Mouse (Mus musculus): ENCODE measurements around the gene Srsf10.

The Srsf10 gene

GRCm38 (mm10) chr4:135884531-135884930, 29.0 kb downstream of the Srsf10 start:
- no peak for DNase-seq (ENCODE audit: inconsistent ontology term)

- DNase-seq (ENCODE audit: inconsistent ontology term): no peak
Observed at GRCm38 (mm10) chr4:135885676-135886075, 30.1 kb downstream of the Srsf10 start.

- no peak for DNase-seq (ENCODE audit: inconsistent ontology term)
Observed at GRCm38 (mm10) chr4:135886184-135886583, 30.6 kb downstream of the Srsf10 start.

- no peak for DNase-seq (ENCODE audit: inconsistent ontology term)
Observed at GRCm38 (mm10) chr4:135888448-135889057, 33.0 kb downstream of the Srsf10 start.

GRCm38 (mm10) chr4:135889146-135889883, 33.8 kb downstream of the Srsf10 start:
- no peak for DNase-seq (ENCODE audit: inconsistent ontology term)

- peak; percentile 74 for DNase-seq (ENCODE audit: inconsistent ontology term)
Observed at GRCm38 (mm10) chr4:135889884-135890283, 34.3 kb downstream of the Srsf10 start.

- DNase-seq (ENCODE audit: inconsistent ontology term): no peak
Observed at GRCm38 (mm10) chr4:135891539-135891938, 36.0 kb downstream of the Srsf10 start.

GRCm38 (mm10) chr4:135892884-135893283, 37.3 kb downstream of the Srsf10 start:
- peak; percentile 6 for DNase-seq (ENCODE audit: inconsistent ontology term)

GRCm38 (mm10) chr4:135895071-135895571, 39.6 kb downstream of the Srsf10 start, which contains the start of gene Cnr2:
Cnr2 (plus strand) TSS chr4:135895394.
- no peak for DNase-seq (ENCODE audit: inconsistent ontology term)

GRCm38 (mm10) chr4:135896157-135896556, 40.6 kb downstream of the Srsf10 start:
- DNase-seq (ENCODE audit: inconsistent ontology term): no peak

- no peak for DNase-seq (ENCODE audit: inconsistent ontology term)
Observed at GRCm38 (mm10) chr4:135898380-135899049, 43.0 kb downstream of the Srsf10 start.

- DNase-seq (ENCODE audit: inconsistent ontology term): no peak
Observed at GRCm38 (mm10) chr4:135899050-135899448, 43.5 kb downstream of the Srsf10 start.

- no peak for DNase-seq (ENCODE audit: inconsistent ontology term)
Observed at GRCm38 (mm10) chr4:135900008-135900407, 44.5 kb downstream of the Srsf10 start.

- no peak for DNase-seq (ENCODE audit: inconsistent ontology term)
Observed at GRCm38 (mm10) chr4:135902606-135903242, 47.2 kb downstream of the Srsf10 start.

GRCm38 (mm10) chr4:135904810-135905209, 49.3 kb downstream of the Srsf10 start:
- no peak for DNase-seq (ENCODE audit: inconsistent ontology term)

- DNase-seq (ENCODE audit: inconsistent ontology term): no peak
Observed at GRCm38 (mm10) chr4:135906633-135907032, 51.1 kb downstream of the Srsf10 start.

- DNase-seq (ENCODE audit: inconsistent ontology term): no peak
Observed at GRCm38 (mm10) chr4:135909326-135910066, 53.9 kb downstream of the Srsf10 start.

GRCm38 (mm10) chr4:135911531-135911930, 56.0 kb downstream of the Srsf10 start:
- no peak for DNase-seq (ENCODE audit: inconsistent ontology term)

GRCm38 (mm10) chr4:135912164-135912563, 56.6 kb downstream of the Srsf10 start:
- DNase-seq (ENCODE audit: inconsistent ontology term): no peak

- no peak for DNase-seq (ENCODE audit: inconsistent ontology term)
Observed at GRCm38 (mm10) chr4:135912835-135913234, 57.3 kb downstream of the Srsf10 start.

- no peak for DNase-seq (ENCODE audit: inconsistent ontology term)
Observed at GRCm38 (mm10) chr4:135913433-135913832, 57.9 kb downstream of the Srsf10 start.
